ENCODE assay signal across 8 mouse cellular contexts in the genomic region with DNA sequence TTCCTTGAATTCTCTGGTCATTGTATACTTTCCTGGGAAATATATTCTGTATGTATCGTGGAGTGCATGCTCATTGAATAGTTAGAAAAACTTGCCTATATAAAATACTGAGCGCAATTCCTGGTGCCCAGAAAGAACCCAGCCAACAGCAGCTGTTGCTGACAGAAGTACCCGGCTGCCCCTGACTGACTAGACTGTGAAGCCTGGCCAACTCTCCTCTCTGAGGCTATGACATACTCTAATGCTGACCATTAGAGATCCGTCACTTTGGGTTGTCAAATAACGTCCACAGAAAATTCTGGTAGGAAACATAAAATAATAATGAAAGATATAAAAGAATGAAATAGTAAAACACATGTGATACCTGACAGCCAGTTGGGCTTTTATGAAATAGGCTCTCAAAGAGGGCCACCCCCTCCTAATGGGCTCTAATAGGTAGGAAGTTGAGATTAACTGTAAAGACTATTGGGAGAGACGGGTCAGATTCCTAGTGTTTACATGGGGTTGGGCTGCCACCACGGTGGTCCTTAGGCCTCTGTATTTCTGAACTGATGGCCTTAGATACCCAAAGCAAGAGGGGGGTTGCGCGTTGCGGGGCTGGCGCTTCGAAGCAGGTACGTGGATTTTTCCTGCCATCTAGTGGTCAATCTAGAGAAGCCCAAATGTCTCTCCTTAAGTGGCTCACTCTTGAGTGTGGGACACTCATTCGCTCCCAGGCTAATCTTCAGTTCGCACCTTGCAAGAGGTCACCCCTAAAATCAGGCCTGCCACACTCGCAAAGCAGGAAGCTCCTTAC. TPM values are rescaled to one million over a fixed set of nuclear protein-coding genes. Genes with fewer than 3 reads are reported as not detected.
DNase-seq lines count a peak whose midpoint lies in the region; ATAC-seq and TF ChIP-seq lines count a peak whose summit lies in the region.

No protein-coding gene starts in this region.

- 24% methylated on average over 16 of the region's 16 CpGs for WGBS in forebrain, embryonic 14.5 days
- WGBS in intestine, postnatal 0 days: 22% methylated on average over 16 of the region's 16 CpGs
- 27% methylated on average over 16 of the region's 16 CpGs for WGBS in liver, embryonic 14.5 days (ENCODE audit: insufficient replicate concordance)

- no peaks in the 10 kb centered on the region for H3K9me3 ChIP-seq in forebrain, embryonic 14.5 days (replicated peaks; ENCODE audit: control insufficient read depth, low read length)
- no peaks in the 10 kb centered on the region for H3K9me3 ChIP-seq in intestine, postnatal 0 days (ENCODE audit: control insufficient read depth)
- H3K9me3 ChIP-seq in liver, embryonic 14.5 days (ENCODE audit: control insufficient read depth, low read length): no peaks in the 10 kb centered on the region

- TF ChIP-seq CTCF in intestine, postnatal 0 days (IDR thresholded peaks at IDR 0.05; ENCODE audit: low read depth): peak; percentile 82
- peak; percentile 56 for TF ChIP-seq CTCF in liver, embryonic 14.5 days (IDR thresholded peaks at IDR 0.05; ENCODE audit: low read depth)

- no peak overlapping the region for H3K4me2 ChIP-seq in forebrain, embryonic 14.5 days (ENCODE audit: low read length)
- H3K4me2 ChIP-seq in intestine, postnatal 0 days (replicated peaks; ENCODE audit: low read depth): no peak overlapping the region
- H3K4me2 ChIP-seq in liver, embryonic 14.5 days (ENCODE audit: low read depth): no peak overlapping the region

- peaks cover 3% of the 10 kb centered on the region; the same call in 1 of the 2 replicates for H3K4me1 ChIP-seq in forebrain, embryonic 14.5 days (ENCODE audit: control insufficient read depth, insufficient read depth, low read length)
- H3K4me1 ChIP-seq in intestine, postnatal 0 days (replicated peaks; ENCODE audit: control insufficient read depth, insufficient read depth, low read length): no peaks in the 10 kb centered on the region
- no peaks in the 10 kb centered on the region for H3K4me1 ChIP-seq in liver, embryonic 14.5 days (replicated peaks; ENCODE audit: control insufficient read depth in 2 of 2, insufficient read depth in 2 of 2, low read length in 1 of 2)

- peak; percentile 76 for ATAC-seq in forebrain, embryonic 14.5 days
- no peak for ATAC-seq in intestine, postnatal 0 days
- ATAC-seq in liver, embryonic 14.5 days (ENCODE audit: insufficient read depth): no peak
- no peak for ATAC-seq in megakaryocyte, adult 5-6 weeks (ENCODE audit: poor library complexity, severe bottlenecking)

- no peak overlapping the region for H3K9ac ChIP-seq in forebrain, embryonic 14.5 days (ENCODE audit: low read length)
- H3K9ac ChIP-seq in intestine, postnatal 0 days (ENCODE audit: low read depth, low read length): no peak overlapping the region
- H3K9ac ChIP-seq in liver, embryonic 14.5 days (replicated peaks): no peak overlapping the region

- DNase-seq in gastrocnemius, postnatal 10 days: peak; percentile 20
- DNase-seq in gastrocnemius, postnatal 4 days (ENCODE audit: low spot score in 2 of 2): no peak
- DNase-seq in brain, adult 2 months (ENCODE audit: low read depth, low spot score): peak; percentile 80
- DNase-seq in forebrain, embryonic 14.5 days (ENCODE audit: low spot score): peak; percentile 87
- DNase-seq in liver, embryonic 14.5 days (ENCODE audit: low read depth in 3 of 3, low spot score in 3 of 3): no peak
- peak; percentile 86 for DNase-seq in retina, embryonic 14.5 days (ENCODE audit: low spot score)

- H3K27me3 ChIP-seq in forebrain, embryonic 14.5 days (replicated peaks; ENCODE audit: control insufficient read depth, insufficient read depth, low read length): no peaks in the 10 kb centered on the region
- no peaks in the 10 kb centered on the region for H3K27me3 ChIP-seq in intestine, postnatal 0 days (replicated peaks; ENCODE audit: control insufficient read depth, insufficient read depth, low read length)
- no peaks in the 10 kb centered on the region for H3K27me3 ChIP-seq in liver, embryonic 14.5 days (ENCODE audit: control insufficient read depth, insufficient read depth, low read length)

- no peak overlapping the region for H3K27ac ChIP-seq in forebrain, embryonic 14.5 days (ENCODE audit: low read depth, low read length)
- H3K27ac ChIP-seq in intestine, postnatal 0 days (ENCODE audit: low read depth, low read length): no peak overlapping the region
- no peak overlapping the region for H3K27ac ChIP-seq in liver, embryonic 14.5 days

- no peak overlapping the region for H3K4me3 ChIP-seq in forebrain, embryonic 14.5 days (ENCODE audit: low read depth, low read length)
- no peak overlapping the region for H3K4me3 ChIP-seq in intestine, postnatal 0 days (ENCODE audit: low read depth, low read length)
- H3K4me3 ChIP-seq in liver, embryonic 14.5 days (ENCODE audit: insufficient read depth in 1 of 2, low read depth in 2 of 2, low read length in 2 of 2): no peak overlapping the region

- no peak for TF ChIP-seq EP300 in liver, embryonic 14.5 days (IDR thresholded peaks at IDR 0.05; ENCODE audit: low read depth)

- no peaks in the 10 kb centered on the region for H3K36me3 ChIP-seq in forebrain, embryonic 14.5 days (ENCODE audit: control insufficient read depth, insufficient read depth, low read length)
- no peaks in the 10 kb centered on the region for H3K36me3 ChIP-seq in intestine, postnatal 0 days (ENCODE audit: control insufficient read depth, insufficient read depth)
- no peaks in the 10 kb centered on the region for H3K36me3 ChIP-seq in liver, embryonic 14.5 days (replicated peaks; ENCODE audit: control insufficient read depth, insufficient read depth, low read depth)

RNA-seq across cellular contexts. Expression of a gene that starts 53.0 kb away (rescaled TPM):
- 1 to 10 TPM; 3.7 to 4.9 TPM for total RNA-seq in gastrocnemius, postnatal 10 days (2021)
- 1 to 10 TPM; 5.9 to 6.6 TPM for total RNA-seq in gastrocnemius, postnatal 4 days (2021)
- polyA plus RNA-seq in forebrain, embryonic 14.5 days (2014; fragmentation: Nextera tagmentation; extraction: Ambion mirVana): 11.4 and 13.0 TPM in 2 replicates
- 3.5 and 4.1 TPM in 2 replicates for polyA plus RNA-seq in intestine, postnatal 0 days (2015; fragmentation: Nextera tagmentation; extraction: Ambion mirVana)
- polyA plus RNA-seq in liver, embryonic 14.5 days (2012; rRNA removed): 1.3 and 1.5 TPM in 2 replicates
- 2.1 and 2.3 TPM in 2 replicates for polyA plus RNA-seq in liver, embryonic 14.5 days (2014; fragmentation: Nextera tagmentation; extraction: Ambion mirVana)
- 14.9 and 16.4 TPM in 2 replicates for total RNA-seq in megakaryocyte, adult 5-6 weeks (2015)
- total RNA-seq in megakaryocyte, adult 5-6 weeks (2017): 19.9 and 22.4 TPM in 2 replicates

Comparison
In these comparisons a context has a peak if more than half of its experiments do, and no peak if none do; other contexts are left out.
1. DNase-seq: peak in gastrocnemius, postnatal 10 days (single experiment), brain, adult 2 months (single experiment), forebrain, embryonic 14.5 days (single experiment) and retina, embryonic 14.5 days (single experiment); none in gastrocnemius, postnatal 4 days (0 of 2) and liver, embryonic 14.5 days (0 of 3).